Mouse (Mus musculus): ENCODE results near the gene Dhh.
A peak's percentile ranks its signal among the peaks of the same experiment; 100 is the strongest.

The Dhh gene

GRCm38 (mm10) chr15:98914903-98915302 lies 16.6 kb upstream of the Dhh start:
- no peak for DNase-seq

DNA sequence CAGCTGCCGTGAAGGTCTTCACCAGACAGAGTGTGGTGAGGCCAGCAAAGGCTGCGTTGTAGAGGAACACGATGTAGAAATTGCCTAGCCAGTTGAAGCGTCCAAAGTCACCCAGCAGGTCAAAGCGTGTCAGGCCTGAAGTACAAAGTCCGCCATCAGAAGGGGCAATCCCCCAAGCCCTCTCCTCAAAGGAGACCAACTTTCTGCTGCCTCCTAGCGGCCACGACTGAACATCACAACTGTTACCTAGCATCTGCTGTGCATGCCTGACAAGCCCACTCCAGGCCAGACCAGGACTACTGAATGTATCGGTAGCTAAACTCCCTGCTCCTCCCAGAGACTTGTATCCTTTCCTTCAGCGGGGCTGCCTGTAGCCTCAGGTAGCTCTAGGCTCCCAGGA lies 6.4 kb upstream of the Dhh start:
- DNase-seq = peak; percentile 54

GRCm38 (mm10) chr15:98902600-98902999 lies 4.3 kb upstream of the Dhh start:
- no peak for DNase-seq

- no peak for DNase-seq
These were observed 3.2 kb upstream of the Dhh start for GRCm38 (mm10) chr15:98901530-98901929.

DNA sequence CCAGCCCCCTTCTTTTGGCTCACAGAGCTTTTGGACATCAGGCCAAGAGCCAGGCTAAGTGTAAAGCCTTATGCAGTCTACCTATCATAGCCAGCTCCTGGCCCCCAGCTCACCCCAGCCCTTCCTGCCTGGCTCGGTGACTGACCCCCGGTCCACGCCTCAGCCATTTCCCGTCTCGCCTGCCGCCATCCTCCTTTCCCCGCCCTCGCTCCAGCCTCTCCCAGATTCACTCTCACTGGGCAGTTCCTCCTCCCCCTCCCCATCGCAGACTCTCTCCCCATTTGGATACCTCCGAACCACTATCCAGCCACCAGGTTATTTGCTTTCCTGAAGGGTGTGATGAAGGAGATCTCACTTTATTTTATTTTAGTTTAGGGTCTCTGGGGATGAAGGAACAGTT lies 845 bp downstream of the Dhh start:
- DNase-seq = peak; percentile 15

- peak; percentile 25 for DNase-seq
These were observed 2.4 kb downstream of the Dhh start for GRCm38 (mm10) chr15:98895635-98896589.

- no peak for DNase-seq
These were observed 3.4 kb downstream of the Dhh start for GRCm38 (mm10) chr15:98894746-98895634.

DNA sequence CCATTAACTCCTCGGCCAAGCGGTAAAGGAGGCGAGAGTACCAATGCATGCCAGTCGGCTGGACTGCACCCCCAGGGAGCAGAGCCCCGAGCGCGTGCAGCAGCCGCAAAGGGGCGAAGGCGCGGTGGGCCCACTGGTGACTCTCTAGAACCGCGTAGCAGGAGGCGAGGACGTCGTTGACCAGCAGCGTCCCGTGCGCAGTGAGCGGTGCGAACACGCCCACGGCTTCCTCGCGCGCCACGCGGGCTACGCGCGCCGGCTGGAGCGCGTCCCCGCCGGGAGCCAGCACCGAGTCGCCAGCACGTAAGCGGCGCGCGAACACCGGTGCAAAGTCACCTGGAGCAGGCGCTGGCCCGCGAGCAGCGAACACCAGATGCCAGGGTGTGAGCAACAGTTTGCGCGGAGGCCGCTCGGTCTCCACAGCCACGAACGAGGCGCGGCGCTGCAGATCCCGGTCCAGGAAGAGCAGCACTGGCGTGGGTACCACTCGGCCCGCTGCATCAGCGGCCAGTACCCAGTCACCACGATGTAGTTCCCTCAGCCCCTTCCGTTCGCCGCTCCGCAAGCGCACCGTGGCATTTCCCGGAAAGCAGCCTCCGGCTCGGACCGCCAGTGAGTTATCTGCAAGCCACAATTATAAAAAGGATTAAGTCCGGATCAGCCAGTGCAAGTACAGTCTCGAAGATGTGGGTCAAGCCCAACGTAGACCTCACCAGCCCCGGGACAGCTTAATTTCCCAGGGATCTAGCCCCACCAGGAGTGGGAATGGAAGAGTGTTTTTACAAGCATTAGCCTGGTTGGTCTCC lies 4.2 kb downstream of the Dhh start, which contains the start of gene Rhebl1:
TSS of gene Rhebl1 (minus strand) at position 601 of the 806 bp plus-strand sequence.
- peak; percentile 64 for DNase-seq

- no peak for DNase-seq
These were observed 5.3 kb downstream of the Dhh start for GRCm38 (mm10) chr15:98893036-98893435.

- DNase-seq = peak; percentile 66
These were observed 6.3 kb downstream of the Dhh start for GRCm38 (mm10) chr15:98891907-98892606.

DNA sequence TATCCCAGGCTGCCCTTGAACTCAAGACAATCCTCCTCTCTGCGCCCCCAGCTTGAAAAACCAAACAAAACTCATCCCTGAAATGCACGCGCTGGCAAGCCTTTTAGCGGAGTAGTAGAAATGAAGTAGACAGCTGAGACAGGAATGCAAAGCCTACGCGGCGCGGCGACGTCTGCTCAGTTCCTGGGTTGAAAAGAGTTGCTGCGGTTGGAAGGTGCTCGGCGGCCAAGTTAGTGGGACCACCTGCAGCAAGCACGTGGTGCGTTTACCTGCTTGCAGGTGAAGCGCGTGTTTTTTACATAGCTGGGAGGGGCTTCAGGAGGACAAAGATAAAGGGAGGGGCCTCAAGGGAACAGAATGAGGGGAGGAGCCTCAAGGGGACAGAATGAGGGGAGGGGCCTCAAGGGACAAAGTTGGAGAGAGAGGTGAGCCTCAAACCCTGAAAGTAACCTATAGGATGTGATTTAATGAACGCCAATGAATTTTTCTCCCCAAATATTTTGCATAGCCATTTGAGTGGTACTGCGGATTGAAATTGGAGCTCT lies 7.1 kb downstream of the Dhh start:
- DNase-seq = no peak

DNA sequence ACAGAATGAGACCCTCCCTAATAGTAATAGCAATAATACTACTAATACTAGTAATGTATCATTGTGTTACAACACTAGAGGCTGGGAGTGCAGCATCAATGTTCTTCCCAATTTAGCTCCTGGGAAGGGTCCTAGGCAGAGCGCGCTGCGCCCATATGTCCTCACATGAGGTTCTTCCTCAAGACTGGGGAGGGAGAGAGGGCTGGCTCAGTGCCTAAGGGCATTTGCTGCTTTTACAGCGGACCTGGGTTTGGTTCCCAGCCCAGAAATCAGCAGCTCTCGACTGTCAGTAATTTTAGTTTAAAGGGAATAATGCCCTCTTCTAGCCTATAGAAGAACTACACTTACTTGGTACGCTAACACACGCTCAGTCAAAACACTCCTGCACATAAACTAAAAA lies 10.8 kb downstream of the Dhh start:
- no peak for DNase-seq

- DNase-seq = no peak
These were observed 11.5 kb downstream of the Dhh start for GRCm38 (mm10) chr15:98886667-98887387.

GRCm38 (mm10) chr15:98884106-98884505 lies 14.2 kb downstream of the Dhh start:
- no peak for DNase-seq

GRCm38 (mm10) chr15:98883661-98884060 lies 14.7 kb downstream of the Dhh start:
- peak; percentile 57 for DNase-seq

- DNase-seq = no peak
These were observed 16.7 kb downstream of the Dhh start for GRCm38 (mm10) chr15:98881656-98882008.

DNA sequence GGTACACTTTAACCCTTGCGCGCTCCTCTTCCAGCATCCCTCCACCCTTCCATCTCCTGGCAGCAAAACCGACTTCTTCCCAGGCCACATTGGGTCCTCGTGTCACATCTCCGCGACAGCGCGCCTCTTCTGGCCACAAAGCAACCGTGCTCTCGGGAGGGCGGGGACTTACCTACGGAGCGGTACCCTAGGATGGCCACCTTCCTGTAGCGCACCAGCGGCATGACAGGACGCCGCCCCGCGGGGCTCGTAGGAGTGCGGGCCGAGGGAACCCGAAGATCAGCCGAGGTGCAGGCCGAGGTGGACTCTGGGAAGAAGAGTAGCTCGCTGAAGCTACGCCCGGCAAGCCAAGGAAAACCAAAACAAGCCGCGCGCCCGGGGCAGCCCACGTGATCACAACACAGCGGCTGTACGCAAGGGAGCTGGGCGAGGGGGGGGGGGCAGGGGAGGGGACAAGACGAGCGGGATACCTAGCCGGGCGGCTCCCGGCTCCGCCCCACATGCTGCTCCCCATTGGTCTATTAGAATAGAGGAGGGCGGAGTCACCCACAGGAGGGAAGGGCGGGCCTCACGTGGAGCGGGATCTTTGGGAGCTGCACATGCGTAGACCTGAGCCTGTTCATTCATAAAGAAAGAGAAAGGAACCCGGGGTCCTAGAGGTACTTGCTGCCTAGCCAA lies 17.2 kb downstream of the Dhh start:
- DNase-seq = peak; percentile 94

- DNase-seq = peak; percentile 50
These were observed 21.0 kb downstream of the Dhh start for GRCm38 (mm10) chr15:98877331-98877730.

GRCm38 (mm10) chr15:98871916-98872888 lies 26.1 kb downstream of the Dhh start:
- DNase-seq = peak; percentile 97

Measured in kidney, adult 18-20 months (tissue).